Mouse (Mus musculus): ENCODE results near the gene Scamp1. TPM values are rescaled to one million over a fixed set of nuclear protein-coding genes. Genes with fewer than 3 reads are reported as not detected.

The Scamp1 gene
- polyA plus RNA-seq, 1 experiment from 2014 or later = 21.5 TPM

DNA sequence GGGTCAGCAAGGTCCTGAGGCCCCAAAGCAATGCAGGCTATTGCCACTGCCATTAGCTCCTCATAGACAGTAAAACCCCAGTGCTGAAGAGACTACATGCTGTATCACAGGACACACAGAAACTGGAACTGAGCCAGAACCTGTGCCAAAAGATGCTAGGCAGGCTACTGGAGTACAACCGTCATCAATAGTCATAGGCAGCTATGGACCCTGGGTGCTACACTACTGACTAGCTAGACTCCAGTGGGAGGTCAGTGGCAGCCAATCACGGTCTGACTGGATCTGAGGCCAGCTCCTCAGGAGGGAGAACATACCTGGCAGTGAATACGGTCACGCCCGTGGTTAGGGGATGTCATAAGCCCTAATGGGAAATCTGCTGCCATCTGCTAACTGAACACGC is 14.4 kb downstream of the Scamp1 start:
- Histone ChIP-seq H3K4me1 (ENCODE audit: control insufficient read depth in 2 of 2, insufficient read depth in 2 of 2, low read length in 2 of 2) (peaks cover 8 to 12% of the 10 kb centered on the region in 2 experiments), H3K27ac (replicated peaks in 1 of 2; ENCODE audit: control insufficient read depth in 1 of 2, insufficient read depth in 1 of 2, low read depth in 2 of 2, low read length in 2 of 2) (no peak overlapping the region), H3K27me3 (ENCODE audit: control insufficient read depth, insufficient read depth, low read length) (no peaks in the 10 kb centered on the region), H3K4me2 (ENCODE audit: low read length) (no peak overlapping the region), H3K36me3 (ENCODE audit: control insufficient read depth, insufficient read depth, low read length) (no peaks in the 10 kb centered on the region), H3K9me3 (ENCODE audit: control insufficient read depth, low read length) (no peaks in the 10 kb centered on the region), H3K4me3 (ENCODE audit: control insufficient read depth in 1 of 2, insufficient read depth in 1 of 2, low read depth in 1 of 2, low read length in 2 of 2) (no peak overlapping the region), H3K9ac (ENCODE audit: low read length) (no peak overlapping the region)
- ATAC-seq (ENCODE audit: insufficient number of reproducible peaks, insufficient read depth, low FRiP score, low read depth) = no peak
- WGBS = 94% methylated on average over 6 of the region's 6 CpGs

- peaks cover 8 to 18% of the 10 kb centered on the region in 2 experiments for H3K4me1 ChIP-seq (ENCODE audit: control insufficient read depth in 2 of 2, insufficient read depth in 2 of 2, low read length in 2 of 2)
- no peak overlapping the region for H3K4me2 ChIP-seq (ENCODE audit: low read length)
- H3K27me3 ChIP-seq (ENCODE audit: control insufficient read depth, insufficient read depth, low read length) = no peaks in the 10 kb centered on the region
- H3K9me3 ChIP-seq (ENCODE audit: control insufficient read depth, low read length) = no peaks in the 10 kb centered on the region
- H3K4me3 ChIP-seq (ENCODE audit: control insufficient read depth in 1 of 2, insufficient read depth in 1 of 2, low read depth in 1 of 2, low read length in 2 of 2) = no peak overlapping the region
- no peak for ATAC-seq (ENCODE audit: insufficient number of reproducible peaks, insufficient read depth, low FRiP score, low read depth)
- 33% methylated on average over 7 of the region's 7 CpGs for WGBS
- H3K27ac ChIP-seq (replicated peaks in 1 of 2; ENCODE audit: control insufficient read depth in 1 of 2, insufficient read depth in 1 of 2, low read depth in 2 of 2, low read length in 2 of 2) = no peak overlapping the region
- no peaks in the 10 kb centered on the region for H3K36me3 ChIP-seq (ENCODE audit: control insufficient read depth, insufficient read depth, low read length)
- no peak overlapping the region for H3K9ac ChIP-seq (ENCODE audit: low read length)
Observed at GRCm38 (mm10) chr13:94268201-94268600, 17.5 kb downstream of the Scamp1 start.

GRCm38 (mm10) chr13:94267190-94267589 is 18.5 kb downstream of the Scamp1 start:
- ATAC-seq (ENCODE audit: insufficient number of reproducible peaks, insufficient read depth, low FRiP score, low read depth) = no peak
- H3K27ac ChIP-seq (replicated peaks in 1 of 2; ENCODE audit: control insufficient read depth in 1 of 2, insufficient read depth in 1 of 2, low read depth in 2 of 2, low read length in 2 of 2) = no peak overlapping the region
- H3K36me3 ChIP-seq (ENCODE audit: control insufficient read depth, insufficient read depth, low read length) = no peaks in the 10 kb centered on the region
- no peak overlapping the region for H3K4me2 ChIP-seq (ENCODE audit: low read length)
- no peaks in the 10 kb centered on the region for H3K27me3 ChIP-seq (ENCODE audit: control insufficient read depth, insufficient read depth, low read length)
- 82% methylated on average over 4 of the region's 4 CpGs for WGBS
- H3K4me1 ChIP-seq (ENCODE audit: control insufficient read depth in 2 of 2, insufficient read depth in 2 of 2, low read length in 2 of 2) = peaks cover 8 to 18% of the 10 kb centered on the region in 2 experiments
- no peaks in the 10 kb centered on the region for H3K9me3 ChIP-seq (ENCODE audit: control insufficient read depth, low read length)
- no peak overlapping the region for H3K4me3 ChIP-seq (ENCODE audit: control insufficient read depth in 1 of 2, insufficient read depth in 1 of 2, low read depth in 1 of 2, low read length in 2 of 2)
- no peak overlapping the region for H3K9ac ChIP-seq (ENCODE audit: low read length)

DNA sequence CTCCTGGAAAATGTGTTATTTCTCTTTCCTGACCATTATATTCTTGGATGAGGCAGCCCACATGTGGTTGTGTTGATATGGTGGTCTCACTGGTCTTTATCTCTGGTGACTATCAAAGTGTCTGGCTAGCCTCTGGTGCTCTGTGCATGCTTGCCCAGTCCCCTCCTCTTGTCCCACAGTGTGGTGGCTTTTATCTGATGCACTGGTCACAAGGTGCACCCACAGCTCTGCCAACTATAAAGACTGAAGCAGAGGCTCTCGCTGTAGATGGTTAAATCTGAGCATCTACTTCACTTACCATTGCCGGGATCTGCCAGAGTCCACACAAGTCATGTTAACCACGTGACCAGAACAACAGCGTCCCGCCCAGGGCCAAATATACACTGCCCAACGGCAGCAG is 19.1 kb downstream of the Scamp1 start:
- Histone ChIP-seq H3K9me3 (ENCODE audit: control insufficient read depth, low read length) (no peaks in the 10 kb centered on the region), H3K27me3 (ENCODE audit: control insufficient read depth, insufficient read depth, low read length) (no peaks in the 10 kb centered on the region), H3K27ac (replicated peaks in 1 of 2; ENCODE audit: control insufficient read depth in 1 of 2, insufficient read depth in 1 of 2, low read depth in 2 of 2, low read length in 2 of 2) (no peak overlapping the region), H3K9ac (ENCODE audit: low read length) (no peak overlapping the region), H3K4me1 (ENCODE audit: control insufficient read depth in 2 of 2, insufficient read depth in 2 of 2, low read length in 2 of 2) (peaks cover 5 to 22% of the 10 kb centered on the region in 2 experiments; a peak in 3 of 4 replicates), H3K36me3 (ENCODE audit: control insufficient read depth, insufficient read depth, low read length) (no peaks in the 10 kb centered on the region), H3K4me2 (ENCODE audit: low read length) (no peak overlapping the region), H3K4me3 (ENCODE audit: control insufficient read depth in 1 of 2, insufficient read depth in 1 of 2, low read depth in 1 of 2, low read length in 2 of 2) (no peak overlapping the region)
- 73% methylated on average over 6 of the region's 6 CpGs for WGBS
- ATAC-seq (ENCODE audit: insufficient number of reproducible peaks, insufficient read depth, low FRiP score, low read depth) = no peak

GRCm38 (mm10) chr13:94265291-94265690 is 20.4 kb downstream of the Scamp1 start:
- Histone ChIP-seq H3K36me3 (ENCODE audit: control insufficient read depth, insufficient read depth, low read length) (no peaks in the 10 kb centered on the region), H3K4me1 (ENCODE audit: control insufficient read depth in 2 of 2, insufficient read depth in 2 of 2, low read length in 2 of 2) (peaks cover 5 to 22% of the 10 kb centered on the region in 2 experiments; a peak in 3 of 4 replicates), H3K27me3 (ENCODE audit: control insufficient read depth, insufficient read depth, low read length) (no peaks in the 10 kb centered on the region), H3K9me3 (ENCODE audit: control insufficient read depth, low read length) (no peaks in the 10 kb centered on the region), H3K4me3 (ENCODE audit: control insufficient read depth in 1 of 2, insufficient read depth in 1 of 2, low read depth in 1 of 2, low read length in 2 of 2) (no peak overlapping the region), H3K9ac (ENCODE audit: low read length) (no peak overlapping the region), H3K27ac (replicated peaks in 1 of 2; ENCODE audit: control insufficient read depth in 1 of 2, insufficient read depth in 1 of 2, low read depth in 2 of 2, low read length in 2 of 2) (no peak overlapping the region), H3K4me2 (ENCODE audit: low read length) (no peak overlapping the region)
- ATAC-seq (ENCODE audit: insufficient number of reproducible peaks, insufficient read depth, low FRiP score, low read depth) = no peak
- 93% methylated on average over 3 of the region's 3 CpGs for WGBS

DNA sequence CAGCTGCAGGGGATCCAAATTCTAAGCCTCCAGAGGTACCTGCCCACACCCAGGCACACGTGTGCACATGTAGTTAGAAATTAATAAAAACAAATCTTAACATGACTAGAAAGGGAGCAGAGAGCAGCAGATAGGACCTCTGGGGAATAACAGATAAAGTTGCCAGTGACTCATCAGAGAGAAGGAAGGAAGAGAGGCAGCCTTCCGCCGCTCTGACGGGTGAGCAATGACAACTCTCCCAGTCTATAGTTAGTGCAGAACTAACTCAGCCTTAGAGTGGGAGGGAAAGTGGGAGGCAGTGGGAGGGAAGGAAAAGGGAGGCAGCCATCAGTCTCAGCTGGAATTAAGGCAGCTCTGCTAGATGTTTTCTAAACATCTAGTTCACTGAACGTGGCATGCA is 21.7 kb downstream of the Scamp1 start:
- 30% methylated on average over 5 of the region's 5 CpGs for WGBS
- H3K27me3 ChIP-seq (ENCODE audit: control insufficient read depth, insufficient read depth, low read length) = no peaks in the 10 kb centered on the region
- H3K9me3 ChIP-seq (ENCODE audit: control insufficient read depth, low read length) = no peaks in the 10 kb centered on the region
- no peak overlapping the region for H3K4me3 ChIP-seq (ENCODE audit: control insufficient read depth in 1 of 2, insufficient read depth in 1 of 2, low read depth in 1 of 2, low read length in 2 of 2)
- no peak overlapping the region for H3K4me2 ChIP-seq (ENCODE audit: low read length)
- H3K36me3 ChIP-seq (ENCODE audit: control insufficient read depth, insufficient read depth, low read length) = no peaks in the 10 kb centered on the region
- peaks cover 5 to 22% of the 10 kb centered on the region in 2 experiments for H3K4me1 ChIP-seq (ENCODE audit: control insufficient read depth in 2 of 2, insufficient read depth in 2 of 2, low read length in 2 of 2)
- H3K27ac ChIP-seq (replicated peaks in 1 of 2; ENCODE audit: control insufficient read depth in 1 of 2, insufficient read depth in 1 of 2, low read depth in 2 of 2, low read length in 2 of 2) = no peak overlapping the region
- H3K9ac ChIP-seq (ENCODE audit: low read length) = no peak overlapping the region
- no peak for ATAC-seq (ENCODE audit: insufficient number of reproducible peaks, insufficient read depth, low FRiP score, low read depth)

- H3K4me3 ChIP-seq (ENCODE audit: control insufficient read depth in 1 of 2, insufficient read depth in 1 of 2, low read depth in 1 of 2, low read length in 2 of 2) = no peak overlapping the region
- H3K4me2 ChIP-seq (ENCODE audit: low read length) = no peak overlapping the region
- no peak overlapping the region for H3K9ac ChIP-seq (ENCODE audit: low read length)
- no peak for ATAC-seq (ENCODE audit: insufficient number of reproducible peaks, insufficient read depth, low FRiP score, low read depth)
- H3K27me3 ChIP-seq (ENCODE audit: control insufficient read depth, insufficient read depth, low read length) = no peaks in the 10 kb centered on the region
- peaks cover 2 to 13% of the 10 kb centered on the region in 2 experiments for H3K4me1 ChIP-seq (ENCODE audit: control insufficient read depth in 2 of 2, insufficient read depth in 2 of 2, low read length in 2 of 2)
- H3K27ac ChIP-seq (replicated peaks in 1 of 2; ENCODE audit: control insufficient read depth in 1 of 2, insufficient read depth in 1 of 2, low read depth in 2 of 2, low read length in 2 of 2) = no peak overlapping the region
- H3K9me3 ChIP-seq (ENCODE audit: control insufficient read depth, low read length) = no peaks in the 10 kb centered on the region
- H3K36me3 ChIP-seq (ENCODE audit: control insufficient read depth, insufficient read depth, low read length) = no peaks in the 10 kb centered on the region
- WGBS = 56% methylated on average over 4 of the region's 4 CpGs
Observed at GRCm38 (mm10) chr13:94262551-94262950, 23.1 kb downstream of the Scamp1 start.

DNA sequence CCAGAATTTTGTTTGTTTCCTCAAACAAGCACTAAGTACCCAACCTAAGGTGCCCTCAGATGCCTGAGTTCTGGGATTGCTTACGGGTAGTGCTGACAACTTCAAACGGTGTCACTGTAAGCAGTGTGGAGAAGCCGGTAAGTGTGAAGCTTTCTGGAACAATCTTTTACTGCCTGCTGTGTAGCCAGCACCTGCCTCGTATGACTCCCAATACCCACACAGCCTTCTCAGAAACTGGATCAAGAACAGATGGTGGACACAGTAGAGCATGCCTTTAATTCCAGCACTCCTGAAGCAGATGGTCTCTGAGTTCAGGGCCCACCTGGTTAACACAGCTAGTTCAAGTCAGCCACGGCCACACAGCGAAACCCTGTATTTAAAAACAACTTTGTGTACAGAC is 24.0 kb downstream of the Scamp1 start:
- Histone ChIP-seq H3K4me2 (ENCODE audit: low read length) (no peak overlapping the region), H3K4me3 (ENCODE audit: control insufficient read depth in 1 of 2, insufficient read depth in 1 of 2, low read depth in 1 of 2, low read length in 2 of 2) (no peak overlapping the region), H3K9ac (ENCODE audit: low read length) (no peak overlapping the region), H3K27me3 (ENCODE audit: control insufficient read depth, insufficient read depth, low read length) (no peaks in the 10 kb centered on the region), H3K36me3 (ENCODE audit: control insufficient read depth, insufficient read depth, low read length) (no peaks in the 10 kb centered on the region), H3K4me1 (ENCODE audit: control insufficient read depth in 2 of 2, insufficient read depth in 2 of 2, low read length in 2 of 2) (peaks cover 2 to 19% of the 10 kb centered on the region in 2 experiments), H3K9me3 (ENCODE audit: control insufficient read depth, low read length) (no peaks in the 10 kb centered on the region), H3K27ac (replicated peaks in 1 of 2; ENCODE audit: control insufficient read depth in 1 of 2, insufficient read depth in 1 of 2, low read depth in 2 of 2, low read length in 2 of 2) (no peak overlapping the region)
- no peak for ATAC-seq (ENCODE audit: insufficient number of reproducible peaks, insufficient read depth, low FRiP score, low read depth)
- WGBS = 58% methylated on average over 6 of the region's 6 CpGs

Measured in heart, embryonic 14.5 days (tissue).